Mouse (Mus musculus) heart, embryonic 12.5 days (tissue): Measurements from ENCODE around the gene Hcn3. TPM values are rescaled to one million over a fixed set of nuclear protein-coding genes. Genes with fewer than 3 reads are reported as not detected.

ENCODE experiments used
- ATAC-seq: fragments of 200-750 bp; cut with Nextera tagmentation; 2 replicates; pipeline ENCODE4 v1.8.0; 2017; ENCODE audit warnings: moderate TSS enrichment, moderate library complexity; ENCODE audit not compliant: insufficient number of reproducible peaks, low FRiP score
- H3K27ac ChIP-seq: fragments of 300-500 bp; sonication (generic); 2 replicates; pipeline ENCODE4 v1.5.1; 2016; ENCODE audit warnings: mild to moderate bottlenecking, moderate library complexity; ENCODE audit not compliant: poor library complexity, severe bottlenecking
- H3K27me3 ChIP-seq: fragments of 300-500 bp; sonication (generic); replicated peaks from 2 replicates; pipeline ENCODE4 v1.6.1; 2016; ENCODE audit warnings: mild to moderate bottlenecking, moderate library complexity
- H3K36me3 ChIP-seq: fragments of 300-500 bp; sonication (generic); 2 replicates; pipeline ENCODE4 v1.6.1; 2016; ENCODE audit warnings: mild to moderate bottlenecking, moderate library complexity
- H3K4me1 ChIP-seq: fragments of 300-500 bp; sonication (generic); replicated peaks from 2 replicates; pipeline ENCODE4 v1.6.1; 2016; ENCODE audit warnings: mild to moderate bottlenecking
- H3K4me2 ChIP-seq: fragments of 300-500 bp; sonication (generic); 2 replicates; pipeline ENCODE4 v1.6.1; 2016; ENCODE audit warnings: mild to moderate bottlenecking, moderate library complexity
- H3K4me3 ChIP-seq: fragments of 300-500 bp; sonication (generic); 2 replicates; pipeline ENCODE4 v1.5.1; 2016; ENCODE audit warnings: mild to moderate bottlenecking
- H3K9ac ChIP-seq: fragments of 300-500 bp; sonication (generic); 2 replicates; pipeline ENCODE4 v1.6.1; 2016; ENCODE audit warnings: mild to moderate bottlenecking, moderate library complexity
- H3K9me3 ChIP-seq: fragments of 300-500 bp; sonication (generic); replicated peaks from 2 replicates; pipeline ENCODE4 v1.6.1; 2016; ENCODE audit warnings: mild to moderate bottlenecking, moderate library complexity
- WGBS: fragments of 180-500 bp; shearing (Covaris S2); methylation state at CpG from one replicate; pipeline ENCODE4 v1.1.7; 2016; 5-methylcytosine and 5-hydroxymethylcytosine counted together
- polyA plus RNA-seq: library from polyadenylated mRNA; unstranded; fragments of >200 nt; fragmentation: Nextera tagmentation; extraction: Ambion mirVana; gene quantifications from 2 replicates; pipeline ENCODE4 v1.2.1, GENCODE M21; 2016

Hcn3 gene
- polyA plus RNA-seq, 1 experiment from 2014 or later: 0.65 TPM

GRCm38 (mm10) chr3:89144821-89145220 lies 15.2 kb downstream of the Hcn3 start:
- no peak overlapping the region for H3K27ac ChIP-seq
- no peaks in the 10 kb centered on the region for H3K9me3 ChIP-seq
- H3K4me1 ChIP-seq: peaks cover 9% of the 10 kb centered on the region
- ATAC-seq: no peak
- no peak overlapping the region for H3K4me3 ChIP-seq
- H3K36me3 ChIP-seq: no peaks in the 10 kb centered on the region
- H3K4me2 ChIP-seq: no peak overlapping the region
- 82% methylated on average over 10 of the region's 10 CpGs for WGBS
- no peak overlapping the region for H3K9ac ChIP-seq
- H3K27me3 ChIP-seq: peaks cover 82% of the 10 kb centered on the region

- peaks cover 23% of the 10 kb centered on the region for H3K27me3 ChIP-seq
- H3K4me1 ChIP-seq: peaks cover 12% of the 10 kb centered on the region
- no peak overlapping the region for H3K27ac ChIP-seq
- H3K4me3 ChIP-seq: no peak overlapping the region
- H3K9ac ChIP-seq: no peak overlapping the region
- H3K4me2 ChIP-seq: 0 out of 2 replicates have a peak overlapping the region, but pooled peaks have one; percentile 4
- 34% methylated on average over 9 of the region's 9 CpGs for WGBS
- peak; percentile 57 for ATAC-seq
- no peaks in the 10 kb centered on the region for H3K9me3 ChIP-seq
- no peaks in the 10 kb centered on the region for H3K36me3 ChIP-seq
Observed at GRCm38 (mm10) chr3:89136365-89136764, 23.6 kb downstream of the Hcn3 start.

- H3K36me3 ChIP-seq: no peaks in the 10 kb centered on the region
- no peak within 1 kb of the TSS for H3K27ac ChIP-seq
- 61% methylated on average over 3 of the region's 3 CpGs for WGBS
- H3K9me3 ChIP-seq: no peaks in the 10 kb centered on the region
- peak; percentile 61; the same call in 1 of the 2 replicates for ATAC-seq
- H3K27me3 ChIP-seq: peaks cover 23% of the 10 kb centered on the region
- peak within 1 kb of the TSS; percentile 1; the same call in 1 of the 2 replicates for H3K4me3 ChIP-seq
- no peak within 1 kb of the TSS for H3K9ac ChIP-seq
- H3K4me1 ChIP-seq: peaks cover 12% of the 10 kb centered on the region
- peak within 1 kb of the TSS; percentile 29 for H3K4me2 ChIP-seq
Observed at GRCm38 (mm10) chr3:89135958-89136357, 24.0 kb downstream of the Hcn3 start, which contains the start of gene Pklr. Gene Pklr (plus strand): TSS chr3:89136142.

GRCm38 (mm10) chr3:89133752-89134151 lies 26.2 kb downstream of the Hcn3 start:
- no peak overlapping the region for H3K9ac ChIP-seq
- H3K27me3 ChIP-seq: peaks cover 19% of the 10 kb centered on the region
- H3K27ac ChIP-seq: no peak overlapping the region
- ATAC-seq: no peak
- H3K4me1 ChIP-seq: peaks cover 12% of the 10 kb centered on the region
- H3K9me3 ChIP-seq: no peaks in the 10 kb centered on the region
- H3K36me3 ChIP-seq: no peaks in the 10 kb centered on the region
- H3K4me3 ChIP-seq: no peak overlapping the region
- H3K4me2 ChIP-seq: no peak overlapping the region
- 65% methylated on average over 1 of the region's 1 CpGs for WGBS

GRCm38 (mm10) chr3:89133063-89133450 lies 26.9 kb downstream of the Hcn3 start:
- ATAC-seq: no peak
- peaks cover 19% of the 10 kb centered on the region for H3K27me3 ChIP-seq
- no peaks in the 10 kb centered on the region for H3K9me3 ChIP-seq
- no peak overlapping the region for H3K4me3 ChIP-seq
- H3K9ac ChIP-seq: no peak overlapping the region
- WGBS: 56% methylated on average over 7 of the region's 7 CpGs
- no peak overlapping the region for H3K27ac ChIP-seq
- H3K4me2 ChIP-seq: peak overlapping the region; percentile 78; the same call in 1 of the 2 replicates
- no peaks in the 10 kb centered on the region for H3K36me3 ChIP-seq
- peaks cover 12% of the 10 kb centered on the region for H3K4me1 ChIP-seq

GRCm38 (mm10) chr3:89132285-89133062 lies 27.5 kb downstream of the Hcn3 start:
- no peaks in the 10 kb centered on the region for H3K36me3 ChIP-seq
- peak overlapping the region; percentile 78 for H3K4me2 ChIP-seq
- peak; percentile 75 for ATAC-seq
- 12% methylated on average over 30 of the region's 30 CpGs for WGBS
- peak overlapping the region; percentile 49 for H3K9ac ChIP-seq
- no peaks in the 10 kb centered on the region for H3K9me3 ChIP-seq
- no peak overlapping the region for H3K27ac ChIP-seq
- peaks cover 12% of the 10 kb centered on the region for H3K4me1 ChIP-seq
- peak overlapping the region; percentile 48 for H3K4me3 ChIP-seq
- H3K27me3 ChIP-seq: peaks cover 19% of the 10 kb centered on the region

GRCm38 (mm10) chr3:89131816-89132215 lies 28.2 kb downstream of the Hcn3 start:
- Histone ChIP-seq H3K36me3 (no peaks in the 10 kb centered on the region), H3K4me1 (peaks cover 12% of the 10 kb centered on the region), H3K9me3 (no peaks in the 10 kb centered on the region), H3K4me2 (peak overlapping the region; percentile 78), H3K4me3 (peak overlapping the region; percentile 48), H3K27ac (no peak overlapping the region), H3K9ac (peak overlapping the region; percentile 49), H3K27me3 (peaks cover 15% of the 10 kb centered on the region)
- ATAC-seq: no peak
- WGBS: 56% methylated on average over 4 of the region's 4 CpGs

GRCm38 (mm10) chr3:89129908-89130307 lies 30.1 kb downstream of the Hcn3 start:
- Histone ChIP-seq H3K9ac (no peak overlapping the region), H3K4me2 (no peak overlapping the region), H3K27ac (no peak overlapping the region), H3K9me3 (no peaks in the 10 kb centered on the region), H3K36me3 (no peaks in the 10 kb centered on the region), H3K4me1 (peaks cover 12% of the 10 kb centered on the region), H3K4me3 (no peak overlapping the region), H3K27me3 (peaks cover 4% of the 10 kb centered on the region)
- ATAC-seq: no peak
- 87% methylated on average over 3 of the region's 3 CpGs for WGBS

- Histone ChIP-seq H3K4me2 (no peak overlapping the region), H3K4me1 (peaks cover 8% of the 10 kb centered on the region), H3K4me3 (no peak overlapping the region), H3K36me3 (no peaks in the 10 kb centered on the region), H3K9me3 (no peaks in the 10 kb centered on the region), H3K9ac (no peak overlapping the region), H3K27ac (no peak overlapping the region), H3K27me3 (no peaks in the 10 kb centered on the region)
- WGBS: 85% methylated on average over 3 of the region's 3 CpGs
- no peak for ATAC-seq
Observed at GRCm38 (mm10) chr3:89125981-89126380, 34.0 kb downstream of the Hcn3 start.

GRCm38 (mm10) chr3:89124241-89124640 lies 35.8 kb downstream of the Hcn3 start:
- 60% methylated on average over 3 of the region's 3 CpGs for WGBS
- H3K4me1 ChIP-seq: peaks cover 8% of the 10 kb centered on the region
- H3K27me3 ChIP-seq: no peaks in the 10 kb centered on the region
- no peaks in the 10 kb centered on the region for H3K36me3 ChIP-seq
- H3K4me3 ChIP-seq: no peak overlapping the region
- H3K27ac ChIP-seq: no peak overlapping the region
- no peak overlapping the region for H3K9ac ChIP-seq
- H3K9me3 ChIP-seq: no peaks in the 10 kb centered on the region
- no peak overlapping the region for H3K4me2 ChIP-seq
- ATAC-seq: no peak

- Histone ChIP-seq H3K36me3 (no peaks in the 10 kb centered on the region), H3K27me3 (no peaks in the 10 kb centered on the region), H3K9ac (no peak overlapping the region), H3K4me2 (no peak overlapping the region), H3K9me3 (no peaks in the 10 kb centered on the region), H3K4me3 (no peak overlapping the region), H3K4me1 (peaks cover 8% of the 10 kb centered on the region), H3K27ac (no peak overlapping the region)
- ATAC-seq: no peak
- WGBS: 65% methylated on average over 2 of the region's 2 CpGs
Observed at GRCm38 (mm10) chr3:89123313-89123712, 36.7 kb downstream of the Hcn3 start.
